Mouse (Mus musculus) small intestine, adult 2 months (tissue): ENCODE results near the gene Asah2.

Experiments
- CTCF ChIP-seq: fragments of 200-500 bp; IDR thresholded peaks from 2 replicates; pipeline ENCODE4 v1.5.1; 2012; ENCODE audit warnings: low read depth, mild to moderate bottlenecking, control low read depth, inconsistent platforms, low read length, moderate library complexity, mixed read lengths; ENCODE audit not compliant: insufficient replicate concordance, insufficient read length; ENCODE audit errors: extremely low read depth
- POLR2A ChIP-seq: fragments of 200-500 bp; IDR thresholded peaks from 2 replicates; pipeline ENCODE4 v1.6.1; 2012; ENCODE audit warnings: low read depth, mild to moderate bottlenecking, control low read depth, inconsistent platforms, low read length, moderate library complexity

GRCm38 (mm10) chr19:32090804-32091203 lies 17.2 kb downstream of the Asah2 start:
- TF ChIP-seq CTCF (no peak), POLR2A (no peak)
